Mouse (Mus musculus) gonadal fat pad, adult 2 months (tissue): Measurements from ENCODE around the gene Rbm8a. TPM values are rescaled to one million over a fixed set of nuclear protein-coding genes. Genes with fewer than 3 reads are reported as not detected.

Experiments used
- DNase-seq: peaks from one replicate; pipeline ENCODE4 v3.0.0-alpha.2; 2012; ENCODE audit warnings: low read depth
- polyA plus RNA-seq: library from polyadenylated mRNA; depleted of rRNA; stranded (reverse); fragments of >200 nt; gene quantifications from 2 replicates; pipeline ENCODE4 v1.2.3, GENCODE M21; 2012; rRNA removed

The Rbm8a gene
- polyA plus RNA-seq: 6.5 and 12.6 TPM in 2 replicates

- peak; percentile 84 for DNase-seq
These were observed at the start of gene Rbm8a for GRCm38 (mm10) chr3:96629729-96630600. TSS of gene Rbm8a (plus strand) at chr3:96629933.

- DNase-seq: no peak
These were observed 48.6 kb upstream of the Rbm8a start for GRCm38 (mm10) chr3:96581141-96581540.

GRCm38 (mm10) chr3:96581771-96582515 is 47.8 kb upstream of the Rbm8a start:
- DNase-seq: no peak

GRCm38 (mm10) chr3:96583386-96583785 is 46.3 kb upstream of the Rbm8a start:
- DNase-seq: no peak

- DNase-seq: no peak
These were observed 39.1 kb upstream of the Rbm8a start for GRCm38 (mm10) chr3:96590657-96591056.

- no peak for DNase-seq
These were observed 36.4 kb upstream of the Rbm8a start for GRCm38 (mm10) chr3:96593374-96593773.

- peak; percentile 74 for DNase-seq
These were observed 35.8 kb upstream of the Rbm8a start, which contains the start of gene Polr3gl for GRCm38 (mm10) chr3:96593790-96594560. TSS of gene Polr3gl (minus strand) at chr3:96594181.

- no peak for DNase-seq
These were observed 34.9 kb upstream of the Rbm8a start for GRCm38 (mm10) chr3:96594851-96595250.

GRCm38 (mm10) chr3:96595661-96596060 is 34.1 kb upstream of the Rbm8a start:
- DNase-seq: no peak

- DNase-seq: no peak
These were observed 33.5 kb upstream of the Rbm8a start, which contains the start of gene Ankrd34a for GRCm38 (mm10) chr3:96596228-96596707. TSS of gene Ankrd34a (plus strand) at chr3:96596636.

- DNase-seq: no peak
These were observed 32.9 kb upstream of the Rbm8a start for GRCm38 (mm10) chr3:96596855-96597254.

GRCm38 (mm10) chr3:96597435-96597891 is 32.3 kb upstream of the Rbm8a start:
- no peak for DNase-seq

GRCm38 (mm10) chr3:96598156-96599068 is 31.3 kb upstream of the Rbm8a start:
- DNase-seq: no peak

GRCm38 (mm10) chr3:96599069-96599393 is 30.7 kb upstream of the Rbm8a start:
- no peak for DNase-seq

GRCm38 (mm10) chr3:96599411-96599810 is 30.3 kb upstream of the Rbm8a start:
- no peak for DNase-seq

- DNase-seq: no peak
These were observed 29.0 kb upstream of the Rbm8a start, which contains the start of gene Lix1l for GRCm38 (mm10) chr3:96600639-96601250. TSS of gene Lix1l (plus strand) at chr3:96601149.

- DNase-seq: no peak
These were observed 28.4 kb upstream of the Rbm8a start for GRCm38 (mm10) chr3:96601251-96601787.

- no peak for DNase-seq
These were observed 27.6 kb upstream of the Rbm8a start for GRCm38 (mm10) chr3:96601941-96602703.

GRCm38 (mm10) chr3:96602704-96603084 is 27.0 kb upstream of the Rbm8a start:
- DNase-seq: no peak
